Mouse (Mus musculus) CD4-positive, CD25-positive, alpha-beta regulatory T cell, adult 4 months (primary cell): Measurements from ENCODE around the gene Tcf20. TPM values are rescaled to one million over a fixed set of nuclear protein-coding genes. Genes with fewer than 3 reads are reported as not detected.
"Not testable (repeated sequence)": the region's sequence is repeated elsewhere in the genome, so short reads cannot be mapped to it uniquely, and the experiment has no call there.

Experiments
- ATAC-seq: one replicate; pipeline ENCODE4 v1.8.0; 2017
- polyA plus RNA-seq, 2 experiments: library from polyadenylated mRNA; unstranded; fragments of 100-300 nt; shearing (Covaris generic); gene quantifications; one replicate each; pipeline ENCODE4 v1.2.1; 2017

The Tcf20 gene
- polyA plus RNA-seq, 2 experiments from 2014 or later = 15.9 to 19.7 TPM

- ATAC-seq = peak; percentile 45
Measured at GRCm38 (mm10) chr15:82804708-82805639, 182.7 kb downstream of the Tcf20 start.

GRCm38 (mm10) chr15:82795936-82796440 is 191.7 kb downstream of the Tcf20 start:
- no peak for ATAC-seq

GRCm38 (mm10) chr15:82794277-82794676 is 193.4 kb downstream of the Tcf20 start, which contains the start of gene Cyp2d26:
Cyp2d26 (minus strand) TSS chr15:82794294.
- no peak for ATAC-seq

- ATAC-seq = no peak
Measured at GRCm38 (mm10) chr15:82793868-82794267, 193.8 kb downstream of the Tcf20 start.

- no peak for ATAC-seq
Measured at GRCm38 (mm10) chr15:82793454-82793853, 194.2 kb downstream of the Tcf20 start.

- ATAC-seq = no peak
Measured at GRCm38 (mm10) chr15:82792566-82792965, 195.1 kb downstream of the Tcf20 start.

GRCm38 (mm10) chr15:82784581-82784980 is 203.1 kb downstream of the Tcf20 start:
- no peak for ATAC-seq

GRCm38 (mm10) chr15:82783800-82784199 is 203.9 kb downstream of the Tcf20 start:
- no peak for ATAC-seq

GRCm38 (mm10) chr15:82777856-82778255 is 209.8 kb downstream of the Tcf20 start:
- ATAC-seq = not testable (repeated sequence)

GRCm38 (mm10) chr15:82765943-82766342 is 221.7 kb downstream of the Tcf20 start:
- ATAC-seq = no peak

GRCm38 (mm10) chr15:82764881-82765280 is 222.8 kb downstream of the Tcf20 start:
- no peak for ATAC-seq

GRCm38 (mm10) chr15:82763631-82764420 is 223.8 kb downstream of the Tcf20 start, which contains the start of gene Cyp2d40:
Cyp2d40 (minus strand) TSS chr15:82764183.
- ATAC-seq = no peak

Other genes with a start within 250 kb of the Tcf20 start
- gene Cyp2d40, start 223.7 kb downstream of the Tcf20 start, polyA plus RNA-seq = not detected
- under 1 TPM in 1 of 2 experiments, not detected in 1; 0.34 TPM for gene Cyp2d26, start 193.6 kb downstream of the Tcf20 start, polyA plus RNA-seq
- 1 to 10 TPM in 1 of 2 experiments, under 1 TPM in 1; 0.22 to 1.1 TPM for gene Nfam1, start 45.4 kb upstream of the Tcf20 start, polyA plus RNA-seq
- 10 to 100 TPM; 81.9 to 88.8 TPM for gene Serhl, start 101.6 kb upstream of the Tcf20 start, polyA plus RNA-seq
- 10 to 100 TPM; 75.7 to 97.2 TPM for gene Rrp7a, start 134.9 kb upstream of the Tcf20 start, polyA plus RNA-seq
- 100 to 1,000 TPM; 168 to 222 TPM for gene Poldip3, start 161.5 kb upstream of the Tcf20 start, polyA plus RNA-seq
- 100 to 1,000 TPM in 1 of 2 experiments, 10 to 100 TPM in 1; 62.0 to 116 TPM for gene Cyb5r3, start 184.7 kb upstream of the Tcf20 start, polyA plus RNA-seq